Mouse (Mus musculus) midbrain, embryonic 13.5 days (tissue): ENCODE results near the gene Thy1. TPM values are rescaled to one million over a fixed set of nuclear protein-coding genes. Genes with fewer than 3 reads are reported as not detected.

Source experiments
- ATAC-seq: fragments of 200-750 bp; cut with Nextera tagmentation; 2 replicates; pipeline ENCODE4 v1.8.0; 2017; ENCODE audit warnings: mild to moderate bottlenecking, moderate TSS enrichment, moderate library complexity
- H3K27ac ChIP-seq: fragments of 300-500 bp; sonication (generic); 2 replicates; pipeline ENCODE4 v1.5.1; 2015; ENCODE audit warnings: inconsistent platforms, mild to moderate bottlenecking, moderate library complexity
- H3K27me3 ChIP-seq: fragments of 300-500 bp; sonication (generic); 2 replicates; pipeline ENCODE4 v1.6.1; 2015; ENCODE audit warnings: mild to moderate bottlenecking, inconsistent platforms
- H3K36me3 ChIP-seq: fragments of 300-500 bp; sonication (generic); 2 replicates; pipeline ENCODE4 v1.6.1; 2015; ENCODE audit warnings: mild to moderate bottlenecking, inconsistent platforms
- H3K4me1 ChIP-seq: fragments of 300-500 bp; sonication (generic); replicated peaks from 2 replicates; pipeline ENCODE4 v1.6.1; 2015; ENCODE audit warnings: inconsistent platforms
- H3K4me2 ChIP-seq: fragments of 300-500 bp; sonication (generic); replicated peaks from 2 replicates; pipeline ENCODE4 v1.6.1; 2015; ENCODE audit warnings: moderate library complexity, mild to moderate bottlenecking, inconsistent platforms
- H3K4me3 ChIP-seq: fragments of 300-500 bp; sonication (generic); replicated peaks from 2 replicates; pipeline ENCODE4 v1.5.1; 2015; ENCODE audit warnings: mild to moderate bottlenecking, inconsistent platforms
- H3K9ac ChIP-seq: fragments of 300-500 bp; sonication (generic); replicated peaks from 2 replicates; pipeline ENCODE4 v1.6.1; 2015; ENCODE audit warnings: mild to moderate bottlenecking, inconsistent platforms
- H3K9me3 ChIP-seq: fragments of 300-500 bp; sonication (generic); 2 replicates; pipeline ENCODE4 v1.6.1; 2016; ENCODE audit warnings: mild to moderate bottlenecking, inconsistent platforms
- WGBS: fragments of 180-500 bp; shearing (Covaris S2); methylation state at CpG from one replicate; pipeline ENCODE4 v1.1.7; 2015; 5-methylcytosine and 5-hydroxymethylcytosine counted together
- polyA plus RNA-seq: library from polyadenylated mRNA; unstranded; fragments of >200 nt; fragmentation: Nextera tagmentation; extraction: Ambion mirVana; gene quantifications from 2 replicates; pipeline ENCODE4 v1.2.1, GENCODE M21; 2015

Thy1 gene
- polyA plus RNA-seq, 1 experiment from 2014 or later = 0.30 TPM

DNA sequence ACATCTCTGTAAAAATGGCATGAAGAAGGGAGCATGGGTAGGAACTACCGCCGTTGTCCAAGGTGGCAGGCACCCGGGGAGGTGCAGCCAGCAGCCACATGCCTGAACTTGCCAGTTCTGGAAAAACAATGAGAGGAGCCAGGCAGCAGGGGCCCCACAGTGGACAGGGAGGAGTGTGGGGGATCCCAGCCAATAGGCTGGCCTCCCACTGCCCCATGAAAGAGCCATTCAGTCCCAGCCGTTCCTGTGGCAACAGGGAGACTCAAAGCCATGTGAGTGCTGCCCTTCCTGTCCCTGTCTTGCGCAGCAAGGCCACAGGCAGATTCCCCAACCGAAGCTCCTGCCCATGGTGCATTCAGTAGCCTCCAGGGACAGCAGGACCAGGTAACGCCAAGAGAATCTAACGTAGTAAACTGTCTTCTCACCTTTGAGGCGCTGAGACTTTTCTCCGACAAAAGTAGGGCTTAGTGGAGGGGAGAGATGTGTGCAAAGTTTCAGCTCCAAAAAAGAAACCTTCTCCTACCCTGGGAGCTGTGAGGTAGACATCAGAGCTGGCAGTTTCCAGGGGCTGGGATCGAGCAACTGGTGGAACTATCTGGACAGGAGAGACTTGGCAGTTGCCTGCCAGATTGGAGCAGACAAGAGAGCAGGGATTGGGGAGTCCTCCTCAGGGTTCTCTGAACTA is 28.9 kb downstream of the Thy1 start:
- 16% methylated on average over 11 of the region's 11 CpGs for WGBS

DNA sequence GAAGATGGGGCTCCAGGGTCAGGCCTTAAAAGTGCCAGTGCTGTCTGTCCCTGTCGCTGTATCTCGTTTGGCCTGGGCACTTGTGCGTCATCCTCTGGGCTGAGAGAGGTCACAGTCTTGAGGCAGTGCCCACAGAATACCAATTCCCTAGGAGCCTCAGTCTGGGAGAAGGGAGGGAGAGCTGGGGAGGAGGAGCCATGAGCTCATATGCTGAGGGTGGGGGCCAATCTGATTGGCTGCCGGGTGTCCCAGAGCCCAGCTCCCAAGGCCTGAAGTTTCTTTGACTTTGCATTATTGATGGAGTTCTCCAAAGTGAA is 29.4 kb downstream of the Thy1 start:
- peaks cover 19% of the 10 kb centered on the region for H3K27me3 ChIP-seq
- H3K9me3 ChIP-seq = no peaks in the 10 kb centered on the region
- H3K4me1 ChIP-seq = peaks cover 39% of the 10 kb centered on the region
- 0 out of 2 replicates have a peak, but pooled peaks have one; percentile 46 for ATAC-seq
- H3K36me3 ChIP-seq = no peaks in the 10 kb centered on the region
- peak overlapping the region; percentile 68 for H3K27ac ChIP-seq
- H3K4me2 ChIP-seq = peak overlapping the region; percentile 32
- H3K4me3 ChIP-seq = 0 out of 2 replicates have a peak overlapping the region, but pooled peaks have one; percentile 11
- 11% methylated on average over 4 of the region's 4 CpGs for WGBS
- peak overlapping the region; percentile 28; the same call in 1 of the 2 replicates for H3K9ac ChIP-seq

More for the DNA sequence above, 28.9 kb downstream of the Thy1 start:
- H3K9me3 ChIP-seq = no peaks in the 10 kb centered on the region
- H3K4me3 ChIP-seq = 0 out of 2 replicates have a peak overlapping the region, but pooled peaks have one; percentile 11
- peak; percentile 61 for ATAC-seq
- peaks cover 43% of the 10 kb centered on the region for H3K4me1 ChIP-seq
- H3K27ac ChIP-seq = peak overlapping the region; percentile 68
- H3K9ac ChIP-seq = peak overlapping the region; percentile 28; the same call in 1 of the 2 replicates
- no peaks in the 10 kb centered on the region for H3K36me3 ChIP-seq
- peaks cover 16% of the 10 kb centered on the region for H3K27me3 ChIP-seq
- peak overlapping the region; percentile 32 for H3K4me2 ChIP-seq

DNA sequence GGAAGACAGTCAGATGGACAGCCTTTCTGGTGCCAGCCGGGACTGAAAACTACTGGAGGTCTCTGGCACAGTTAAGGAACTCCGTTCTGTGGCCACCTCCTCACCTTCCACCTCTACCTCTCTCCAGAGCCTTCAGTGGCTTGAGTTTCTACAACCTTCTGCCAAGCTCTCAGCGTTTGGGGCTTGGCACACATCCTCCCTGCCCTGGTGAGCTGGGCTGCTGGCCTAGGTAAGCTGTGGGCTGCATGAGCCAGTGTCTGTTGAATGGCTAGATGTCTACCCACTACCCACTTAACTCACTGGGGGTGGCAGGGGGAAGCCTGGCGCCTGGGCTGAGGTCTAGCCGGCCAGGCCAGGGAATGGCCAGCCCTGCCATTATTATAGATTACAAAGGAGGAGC is 29.9 kb downstream of the Thy1 start:
- WGBS = 52% methylated on average over 5 of the region's 5 CpGs
- Histone ChIP-seq H3K4me3 (no peak overlapping the region), H3K4me1 (peaks cover 39% of the 10 kb centered on the region), H3K36me3 (no peaks in the 10 kb centered on the region), H3K27me3 (peaks cover 22% of the 10 kb centered on the region), H3K9ac (no peak overlapping the region), H3K27ac (peak overlapping the region; percentile 68; the same call in 1 of the 2 replicates), H3K4me2 (peak overlapping the region; percentile 32), H3K9me3 (no peaks in the 10 kb centered on the region)
- ATAC-seq = no peak

GRCm38 (mm10) chr9:44074395-44075275 is 31.5 kb downstream of the Thy1 start:
- Histone ChIP-seq H3K4me2 (no peak overlapping the region), H3K27ac (no peak overlapping the region), H3K27me3 (peaks cover 19% of the 10 kb centered on the region), H3K36me3 (no peaks in the 10 kb centered on the region), H3K4me3 (no peak overlapping the region), H3K4me1 (peaks cover 52% of the 10 kb centered on the region), H3K9me3 (no peaks in the 10 kb centered on the region), H3K9ac (no peak overlapping the region)
- WGBS = 62% methylated on average over 9 of the region's 9 CpGs
- ATAC-seq = no peak

DNA sequence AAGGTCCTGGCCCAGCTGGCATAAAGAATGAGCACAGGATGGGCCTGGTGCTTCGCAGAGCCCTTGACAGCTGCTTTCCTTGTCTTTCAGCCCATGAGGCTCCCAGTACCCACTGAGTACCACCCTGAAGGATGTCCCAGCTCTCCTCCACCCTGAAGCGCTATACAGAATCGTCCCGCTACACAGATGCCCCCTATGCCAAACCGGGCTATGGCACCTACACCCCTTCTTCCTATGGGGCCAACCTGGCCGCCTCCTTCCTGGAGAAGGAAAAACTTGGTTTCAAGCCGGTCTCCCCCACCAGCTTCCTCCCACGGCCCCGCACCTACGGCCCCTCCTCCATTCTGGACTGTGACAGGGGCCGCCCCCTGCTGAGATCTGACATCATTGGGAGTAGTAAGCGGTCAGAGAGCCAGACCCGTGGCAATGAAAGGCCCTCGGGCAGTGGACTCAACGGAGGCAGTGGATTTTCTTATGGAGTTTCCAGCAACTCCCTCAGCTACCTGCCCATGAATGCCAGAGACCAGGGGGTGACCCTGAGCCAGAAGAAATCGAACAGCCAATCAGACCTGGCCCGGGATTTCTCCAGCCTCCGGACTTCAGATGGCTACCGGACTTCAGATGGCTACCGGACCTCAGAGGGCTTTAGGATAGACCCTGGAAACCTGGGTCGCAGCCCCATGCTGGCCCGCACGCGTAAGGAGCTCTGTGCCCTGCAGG is 32.3 kb downstream of the Thy1 start:
- ATAC-seq = no peak
- 74% methylated on average over 24 of the region's 24 CpGs for WGBS

GRCm38 (mm10) chr9:44075996-44076763 is 33.0 kb downstream of the Thy1 start:
- Histone ChIP-seq H3K27me3 (peaks cover 9% of the 10 kb centered on the region; the same call in 1 of the 2 replicates), H3K9me3 (no peaks in the 10 kb centered on the region), H3K27ac (no peak overlapping the region), H3K9ac (no peak overlapping the region), H3K36me3 (no peaks in the 10 kb centered on the region), H3K4me2 (no peak overlapping the region), H3K4me3 (no peak overlapping the region), H3K4me1 (peaks cover 48% of the 10 kb centered on the region)
- WGBS = 67% methylated on average over 16 of the region's 16 CpGs
- no peak for ATAC-seq

More for the DNA sequence above, 32.3 kb downstream of the Thy1 start:
- Histone ChIP-seq H3K4me3 (no peak overlapping the region), H3K9me3 (no peaks in the 10 kb centered on the region), H3K4me2 (no peak overlapping the region), H3K9ac (no peak overlapping the region), H3K27me3 (peaks cover 14% of the 10 kb centered on the region; the same call in 1 of the 2 replicates), H3K27ac (no peak overlapping the region), H3K4me1 (peaks cover 52% of the 10 kb centered on the region), H3K36me3 (no peaks in the 10 kb centered on the region)

GRCm38 (mm10) chr9:44076764-44077120 is 33.6 kb downstream of the Thy1 start:
- 10% methylated on average over 5 of the region's 5 CpGs for WGBS
- peaks cover 9% of the 10 kb centered on the region; the same call in 1 of the 2 replicates for H3K27me3 ChIP-seq
- no peak for ATAC-seq
- no peaks in the 10 kb centered on the region for H3K9me3 ChIP-seq
- H3K4me2 ChIP-seq = no peak overlapping the region
- H3K9ac ChIP-seq = no peak overlapping the region
- no peak overlapping the region for H3K27ac ChIP-seq
- H3K4me1 ChIP-seq = peaks cover 47% of the 10 kb centered on the region
- no peak overlapping the region for H3K4me3 ChIP-seq
- H3K36me3 ChIP-seq = no peaks in the 10 kb centered on the region

DNA sequence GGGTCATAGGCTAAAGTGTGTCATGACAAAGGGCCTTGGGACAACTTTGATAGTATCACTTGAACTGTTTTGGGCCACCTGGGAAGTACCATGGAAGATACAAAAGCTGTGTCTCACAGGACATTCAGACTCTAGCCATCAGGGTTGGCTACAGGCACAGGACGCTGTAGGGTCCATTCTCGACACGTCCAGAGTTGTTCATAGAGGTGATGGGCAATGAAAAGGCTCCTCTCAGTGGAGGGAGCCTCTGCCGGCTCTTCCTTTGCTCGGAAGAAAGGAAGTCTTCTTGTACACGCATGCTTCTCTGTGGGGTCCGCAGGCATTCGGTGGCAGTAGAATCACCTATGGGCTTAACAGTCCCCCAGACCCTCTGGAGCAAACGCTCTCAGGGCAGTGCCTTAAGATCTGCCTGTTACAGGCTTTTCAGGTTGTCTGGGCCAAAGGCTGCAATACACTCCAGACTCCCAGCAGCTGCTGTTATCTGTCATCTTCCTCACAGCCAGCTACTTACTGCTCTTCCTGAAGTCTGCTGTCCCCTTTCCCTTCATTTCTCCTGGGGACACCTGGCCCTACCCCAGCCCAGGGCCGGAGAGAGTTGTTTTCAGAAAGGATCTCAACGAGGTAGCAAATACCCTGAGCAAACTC is 34.2 kb downstream of the Thy1 start:
- no peak for ATAC-seq
- no peak overlapping the region for H3K4me2 ChIP-seq
- no peak overlapping the region for H3K27ac ChIP-seq
- no peaks in the 10 kb centered on the region for H3K36me3 ChIP-seq
- H3K9me3 ChIP-seq = no peaks in the 10 kb centered on the region
- H3K4me1 ChIP-seq = peaks cover 41% of the 10 kb centered on the region
- WGBS = 88% methylated on average over 11 of the region's 11 CpGs
- no peak overlapping the region for H3K4me3 ChIP-seq
- peaks cover 15% of the 10 kb centered on the region for H3K27me3 ChIP-seq
- H3K9ac ChIP-seq = no peak overlapping the region

DNA sequence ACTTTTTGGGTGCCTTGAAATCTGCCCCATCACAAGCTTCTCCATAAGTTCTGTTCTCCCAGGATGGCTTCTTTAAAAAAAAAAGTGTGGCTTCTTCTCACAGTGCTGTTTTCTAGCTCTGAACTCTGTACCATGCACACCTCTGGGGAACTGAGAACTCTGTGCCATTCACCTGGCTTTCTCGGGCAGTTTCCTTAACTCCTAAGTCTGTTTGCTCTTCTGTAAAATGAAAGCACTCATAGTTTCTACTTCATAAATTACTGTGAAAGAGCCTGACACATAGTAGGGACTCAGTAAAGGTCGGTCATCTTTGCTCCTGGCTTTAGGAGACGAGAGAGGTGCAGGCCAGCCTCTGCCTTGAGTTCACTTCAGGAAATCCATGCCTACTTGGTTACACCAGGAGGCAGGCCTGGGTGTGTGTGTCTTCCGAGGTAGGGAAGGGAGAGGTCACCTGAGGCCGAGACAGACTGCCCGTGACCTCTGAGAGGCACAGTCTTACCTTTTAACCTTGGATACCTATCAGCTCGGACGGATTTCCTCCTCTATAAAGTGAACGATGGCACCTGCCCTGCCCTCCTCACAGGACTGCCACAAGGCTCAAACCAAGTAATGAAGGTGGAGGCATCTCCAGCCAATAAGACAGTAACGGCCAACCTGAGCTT is 35.1 kb downstream of the Thy1 start:
- peaks cover 23% of the 10 kb centered on the region for H3K27me3 ChIP-seq
- H3K27ac ChIP-seq = no peak overlapping the region
- no peak overlapping the region for H3K4me2 ChIP-seq
- no peaks in the 10 kb centered on the region for H3K9me3 ChIP-seq
- no peak overlapping the region for H3K4me3 ChIP-seq
- H3K4me1 ChIP-seq = peaks cover 32% of the 10 kb centered on the region
- whole genome bisulfite sequencing = 87% methylated on average over 10 of the region's 10 CpGs
- ATAC-seq = no peak
- H3K9ac ChIP-seq = no peak overlapping the region
- no peaks in the 10 kb centered on the region for H3K36me3 ChIP-seq

- WGBS = 26% methylated on average over 15 of the region's 16 CpGs
- H3K36me3 ChIP-seq = no peaks in the 10 kb centered on the region
- H3K9ac ChIP-seq = no peak overlapping the region
- peak; percentile 79 for ATAC-seq
- peak overlapping the region; percentile 21; the same call in 1 of the 2 replicates for H3K27ac ChIP-seq
- no peaks in the 10 kb centered on the region for H3K9me3 ChIP-seq
- no peak overlapping the region for H3K4me2 ChIP-seq
- H3K4me1 ChIP-seq = peaks cover 36% of the 10 kb centered on the region
- H3K4me3 ChIP-seq = no peak overlapping the region
- peaks cover 32% of the 10 kb centered on the region for H3K27me3 ChIP-seq
Observed at GRCm38 (mm10) chr9:44078955-44079756, 36.0 kb downstream of the Thy1 start.
